Mouse (Mus musculus): ENCODE results near the gene Morc4. TPM values are rescaled to one million over a fixed set of nuclear protein-coding genes. Genes with fewer than 3 reads are reported as not detected.

The Morc4 gene
- 4.5 TPM for polyA plus RNA-seq (2014; fragmentation: Illumina TruSeq; extraction: RNeasy Lipid Tissue Mini Kit (QIAGEN cat#74804); ENCODE audit: low read depth, low replicate concordance)

GRCm38 (mm10) chrX:139870938-139871791 is at the start of gene Morc4:
Morc4 (minus strand) TSS chrX:139871677.

GRCm38 (mm10) chrX:139800406-139800878 is 71.0 kb downstream of the Morc4 start, which contains the start of gene Cldn2:
Cldn2 (plus strand) TSS chrX:139800828.

GRCm38 (mm10) chrX:139782278-139783044 is 89.0 kb downstream of the Morc4 start, which contains the start of gene Ripply1:
Ripply1 (minus strand) TSS chrX:139782353.

Other genes with a start within 250 kb of the Morc4 start
- 20.7 TPM for gene Tbc1d8b, start 186.7 kb downstream of the Morc4 start, polyA plus RNA-seq (2014; fragmentation: Illumina TruSeq; extraction: RNeasy Lipid Tissue Mini Kit (QIAGEN cat#74804); ENCODE audit: low read depth, low replicate concordance)
- not detected for gene Gm15013, start 157.2 kb downstream of the Morc4 start, polyA plus RNA-seq (2014; fragmentation: Illumina TruSeq; extraction: RNeasy Lipid Tissue Mini Kit (QIAGEN cat#74804); ENCODE audit: low read depth, low replicate concordance)
- gene Ripply1, start 89.3 kb downstream of the Morc4 start, polyA plus RNA-seq (2014; fragmentation: Illumina TruSeq; extraction: RNeasy Lipid Tissue Mini Kit (QIAGEN cat#74804); ENCODE audit: low read depth, low replicate concordance), result 1.1 TPM
- gene Cldn2, start 70.8 kb downstream of the Morc4 start, polyA plus RNA-seq (2014; fragmentation: Illumina TruSeq; extraction: RNeasy Lipid Tissue Mini Kit (QIAGEN cat#74804); ENCODE audit: low read depth, low replicate concordance), result 77.7 TPM
- 5.1 TPM for gene Rbm41, start 126.9 kb upstream of the Morc4 start, polyA plus RNA-seq (2014; fragmentation: Illumina TruSeq; extraction: RNeasy Lipid Tissue Mini Kit (QIAGEN cat#74804); ENCODE audit: low read depth, low replicate concordance)
- 1.4 TPM for gene Nup62cl, start 191.0 kb upstream of the Morc4 start, polyA plus RNA-seq (2014; fragmentation: Illumina TruSeq; extraction: RNeasy Lipid Tissue Mini Kit (QIAGEN cat#74804); ENCODE audit: low read depth, low replicate concordance)
- not detected for gene Pih1h3b, start 191.2 kb upstream of the Morc4 start, polyA plus RNA-seq (2014; fragmentation: Illumina TruSeq; extraction: RNeasy Lipid Tissue Mini Kit (QIAGEN cat#74804); ENCODE audit: low read depth, low replicate concordance)

Data from liver, adult 10 weeks (tissue).